Mouse (Mus musculus): ENCODE data around the gene Irf8.

DNA sequence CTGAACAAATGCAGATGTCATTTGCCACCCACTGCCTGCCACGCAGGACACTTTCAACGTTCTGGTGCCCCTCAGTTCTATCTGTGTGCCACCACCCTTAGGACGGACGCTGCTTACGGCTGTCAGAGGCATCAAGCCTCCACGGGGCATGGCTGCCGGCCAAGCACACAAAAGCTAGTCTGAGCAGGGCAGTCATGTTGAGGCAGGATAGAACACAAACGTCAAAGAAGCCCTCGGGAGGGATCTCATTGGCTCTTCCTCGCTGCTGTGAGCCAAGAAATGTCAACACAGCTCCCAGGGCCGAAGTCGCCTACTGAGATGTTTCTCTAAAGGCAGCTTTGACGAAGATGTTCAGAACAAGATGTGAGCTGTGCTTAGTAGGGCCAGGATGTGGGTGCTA is 41.6 kb downstream of the Irf8 start:
- TF ChIP-seq CTCF (IDR thresholded peaks at IDR 0.05; ENCODE audit: low read depth): no peak
- TF ChIP-seq EP300 (IDR thresholded peaks at IDR 0.05; ENCODE audit: low read depth): no peak
